Mouse (Mus musculus) granulocyte monocyte progenitor cell, adult 5-6 weeks (primary cell): ENCODE data around the gene Rhbdd3. TPM values are rescaled to one million over a fixed set of nuclear protein-coding genes. Genes with fewer than 3 reads are reported as not detected.

Source experiments
- total RNA-seq, 2 experiments: library from RNA; stranded (forward) in 1 of 2; stranded (reverse) in 1 of 2; fragments of 200-712, 200-1000 nt in 1 of 2; fragments of >200 nt in 1 of 2; fragmentation: Nextera tagmentation in 1 of 2; gene quantifications; 2 replicates each; pipeline ENCODE4 v1.2.3; 2014 to 2017

The Rhbdd3 gene
- total RNA-seq, 2 experiments from 2014 or later, result 25.8 to 42.7 TPM

Other genes with a start within 250 kb of the Rhbdd3 start
- gene Nf2, start 249.4 kb upstream of the Rhbdd3 start, total RNA-seq (2014; fragmentation: Nextera tagmentation), result 35.6 and 45.1 TPM in 2 replicates
- 48.0 and 73.3 TPM in 2 replicates for gene Nf2, start 249.4 kb upstream of the Rhbdd3 start, total RNA-seq (2017)
- 13.4 and 22.3 TPM in 2 replicates for gene Nipsnap1, start 225.0 kb upstream of the Rhbdd3 start, total RNA-seq (2014; fragmentation: Nextera tagmentation)
- 17.5 and 20.0 TPM in 2 replicates for gene Nipsnap1, start 225.0 kb upstream of the Rhbdd3 start, total RNA-seq (2017)
- gene Thoc5, start 203.6 kb upstream of the Rhbdd3 start, total RNA-seq (2014; fragmentation: Nextera tagmentation), result 25.7 and 29.8 TPM in 2 replicates
- 54.6 and 67.6 TPM in 2 replicates for gene Thoc5, start 203.6 kb upstream of the Rhbdd3 start, total RNA-seq (2017)
- 0.70 and 2.1 TPM in 2 replicates for gene Nefh, start 150.9 kb upstream of the Rhbdd3 start, total RNA-seq (2014; fragmentation: Nextera tagmentation)
- gene Nefh, start 150.9 kb upstream of the Rhbdd3 start, total RNA-seq (2017), result 1.4 and 2.7 TPM in 2 replicates
- 44.9 and 46.4 TPM in 2 replicates for gene Ap1b1, start 112.1 kb upstream of the Rhbdd3 start, total RNA-seq (2014; fragmentation: Nextera tagmentation)
- 23.4 and 35.8 TPM in 2 replicates for gene Ap1b1, start 112.1 kb upstream of the Rhbdd3 start, total RNA-seq (2017)
- not detected in 2 replicates for gene Rasl10a, start 40.8 kb upstream of the Rhbdd3 start, total RNA-seq (2014; fragmentation: Nextera tagmentation)
- gene Rasl10a, start 40.8 kb upstream of the Rhbdd3 start, total RNA-seq (2017), result not detected in 2 replicates
- gene Gas2l1, start 33.6 kb upstream of the Rhbdd3 start, total RNA-seq (2014; fragmentation: Nextera tagmentation), result 1.0 TPM in 1 of 2 replicates, not detected in the other
- gene Gas2l1, start 33.6 kb upstream of the Rhbdd3 start, total RNA-seq (2017), result 1.2 and 1.3 TPM in 2 replicates
- 342 and 407 TPM in 2 replicates for gene Ewsr1, start 340 bp downstream of the Rhbdd3 start, total RNA-seq (2014; fragmentation: Nextera tagmentation)
- 626 and 725 TPM in 2 replicates for gene Ewsr1, start 340 bp downstream of the Rhbdd3 start, total RNA-seq (2017)
- gene Emid1, start 53.3 kb downstream of the Rhbdd3 start, total RNA-seq (2014; fragmentation: Nextera tagmentation), result 10.0 and 11.4 TPM in 2 replicates
- gene Emid1, start 53.3 kb downstream of the Rhbdd3 start, total RNA-seq (2017), result 5.1 and 7.9 TPM in 2 replicates
- gene Kremen1, start 162.6 kb downstream of the Rhbdd3 start, total RNA-seq (2014; fragmentation: Nextera tagmentation), result 4.1 and 6.8 TPM in 2 replicates
- 1.9 and 2.1 TPM in 2 replicates for gene Kremen1, start 162.6 kb downstream of the Rhbdd3 start, total RNA-seq (2017)